In genomic region chr5:124453339-124454081, GRCm38 (mm10) we compare ENCODE assay signal across 8 mouse cellular contexts. TPM values are rescaled to one million over a fixed set of nuclear protein-coding genes. Genes with fewer than 3 reads are reported as not detected.
DNase-seq lines count a peak whose midpoint lies in the region; ATAC-seq and TF ChIP-seq lines count a peak whose summit lies in the region.

No protein-coding gene starts in this region.

- no peaks in the 10 kb centered on the region for H3K9me3 ChIP-seq in neural tube, embryonic 14.5 days (ENCODE audit: control insufficient read depth, low read length)
- H3K9me3 ChIP-seq in forebrain, embryonic 15.5 days, result no peaks in the 10 kb centered on the region
- H3K9me3 ChIP-seq in stomach, embryonic 16.5 days (replicated peaks; ENCODE audit: control insufficient read depth, low read length), result no peaks in the 10 kb centered on the region

- H3K9ac ChIP-seq in neural tube, embryonic 14.5 days (replicated peaks; ENCODE audit: low read depth, low read length), result 0 out of 2 replicates have a peak overlapping the region, but pooled peaks have one; percentile 21
- no peak overlapping the region for H3K9ac ChIP-seq in forebrain, embryonic 15.5 days (replicated peaks)
- H3K9ac ChIP-seq in stomach, embryonic 16.5 days (ENCODE audit: low read length), result peak overlapping the region; percentile 47

- no peak for DNase-seq in neural tube, embryonic 10.5 days (ENCODE audit: extremely low spot score, low spot score)
- peak; percentile 82 to 85 for DNase-seq in layer of hippocampus, adult 2 months (ENCODE audit: low spot score in 2 of 2)
- DNase-seq in yolk sac, embryonic 10.5 days (ENCODE audit: low spot score), result no peak
- DNase-seq in adrenal gland, postnatal 14 days, result no peak
- DNase-seq in thymus, postnatal 36 days, result no peak

- H3K4me3 ChIP-seq in neural tube, embryonic 14.5 days (ENCODE audit: low read depth, low read length), result no peak overlapping the region
- H3K4me3 ChIP-seq in forebrain, embryonic 15.5 days, result no peak overlapping the region
- peak overlapping the region; percentile 27 for H3K4me3 ChIP-seq in layer of hippocampus, adult 2 months
- no peak overlapping the region for H3K4me3 ChIP-seq in stomach, embryonic 16.5 days (replicated peaks; ENCODE audit: low read length)

- no peak overlapping the region for H3K27ac ChIP-seq in neural tube, embryonic 14.5 days (ENCODE audit: low read depth, low read length)
- peak overlapping the region; percentile 81 for H3K27ac ChIP-seq in forebrain, embryonic 15.5 days (replicated peaks)
- H3K27ac ChIP-seq in layer of hippocampus, adult 2 months, result peak overlapping the region; percentile 97
- H3K27ac ChIP-seq in stomach, embryonic 16.5 days (ENCODE audit: low read length), result peak overlapping the region; percentile 43

- no peaks in the 10 kb centered on the region for H3K27me3 ChIP-seq in neural tube, embryonic 14.5 days (ENCODE audit: control insufficient read depth, insufficient read depth, low read length)
- no peaks in the 10 kb centered on the region for H3K27me3 ChIP-seq in forebrain, embryonic 15.5 days
- H3K27me3 ChIP-seq in stomach, embryonic 16.5 days (ENCODE audit: control insufficient read depth, insufficient read depth, low read length), result no peaks in the 10 kb centered on the region

- no peaks in the 10 kb centered on the region for H3K4me1 ChIP-seq in neural tube, embryonic 14.5 days (ENCODE audit: control insufficient read depth, insufficient read depth, low read length)
- peaks cover 13% of the 10 kb centered on the region; the same call in 1 of the 2 replicates for H3K4me1 ChIP-seq in forebrain, embryonic 15.5 days
- H3K4me1 ChIP-seq in stomach, embryonic 16.5 days (ENCODE audit: control insufficient read depth, insufficient read depth, low read length), result peaks cover 21% of the 10 kb centered on the region

- WGBS in neural tube, embryonic 14.5 days, result 92% methylated on average over 13 of the region's 13 CpGs
- 75% methylated on average over 13 of the region's 13 CpGs for WGBS in forebrain, embryonic 15.5 days
- WGBS in stomach, embryonic 16.5 days, result 79% methylated on average over 13 of the region's 13 CpGs

- no peak overlapping the region for H3K4me2 ChIP-seq in neural tube, embryonic 14.5 days (ENCODE audit: low read depth, low read length)
- H3K4me2 ChIP-seq in forebrain, embryonic 15.5 days (replicated peaks), result no peak overlapping the region
- no peak overlapping the region for H3K4me2 ChIP-seq in stomach, embryonic 16.5 days (ENCODE audit: low read depth, low read length)

- peaks cover 82% of the 10 kb centered on the region for H3K36me3 ChIP-seq in neural tube, embryonic 14.5 days (ENCODE audit: control insufficient read depth, insufficient read depth, low read length)
- H3K36me3 ChIP-seq in forebrain, embryonic 15.5 days, result peaks cover 89% of the 10 kb centered on the region
- peaks cover 36% of the 10 kb centered on the region for H3K36me3 ChIP-seq in stomach, embryonic 16.5 days (ENCODE audit: control insufficient read depth, insufficient read depth, low read length)

- no peak for TF ChIP-seq CTCF in layer of hippocampus, adult 2 months (conservative IDR thresholded peaks at IDR 0.05)

- no peak for ATAC-seq in neural tube, embryonic 14.5 days (ENCODE audit: low read depth)
- ATAC-seq in forebrain, embryonic 15.5 days (replicated peaks), result no peak; the same call in 1 of the 2 replicates
- ATAC-seq in stomach, embryonic 16.5 days (ENCODE audit: insufficient read depth, low FRiP score), result no peak

RNA-seq across cellular contexts. Expression of gene Kmt5a, which starts 13.8 kb away (rescaled TPM):
- polyA plus RNA-seq in neural tube, embryonic 14.5 days (2014; fragmentation: Nextera tagmentation; extraction: Ambion mirVana), result 15.9 and 21.5 TPM in 2 replicates
- polyA plus RNA-seq in forebrain, embryonic 15.5 days (2015; fragmentation: Nextera tagmentation; extraction: Ambion mirVana), result 36.3 and 56.7 TPM in 2 replicates
- total RNA-seq in layer of hippocampus, adult 2 months (2021), result 10 to 100 TPM; 55.8 to 70.3 TPM
- 50.4 and 51.7 TPM in 2 replicates for polyA plus RNA-seq in stomach, embryonic 16.5 days (2015; fragmentation: Nextera tagmentation; extraction: Ambion mirVana)
- total RNA-seq in adrenal gland, postnatal 14 days (2021), result 146 and 162 TPM in 2 replicates

RNA-seq across cellular contexts. Expression of gene Rilpl2, which starts 24.7 kb away (rescaled TPM):
- polyA plus RNA-seq in neural tube, embryonic 14.5 days (2014; fragmentation: Nextera tagmentation; extraction: Ambion mirVana), result 22.9 and 28.7 TPM in 2 replicates
- 26.3 and 27.8 TPM in 2 replicates for polyA plus RNA-seq in forebrain, embryonic 15.5 days (2015; fragmentation: Nextera tagmentation; extraction: Ambion mirVana)
- 10 to 100 TPM; 19.3 TPM for total RNA-seq in layer of hippocampus, adult 2 months (2021)
- polyA plus RNA-seq in stomach, embryonic 16.5 days (2015; fragmentation: Nextera tagmentation; extraction: Ambion mirVana), result 27.4 and 32.0 TPM in 2 replicates
- total RNA-seq in adrenal gland, postnatal 14 days (2021), result 21.2 and 23.9 TPM in 2 replicates

RNA-seq across cellular contexts. Expression of gene Sbno1, which starts 27.7 kb away (rescaled TPM):
- polyA plus RNA-seq in neural tube, embryonic 14.5 days (2014; fragmentation: Nextera tagmentation; extraction: Ambion mirVana), result 101 and 102 TPM in 2 replicates
- polyA plus RNA-seq in forebrain, embryonic 15.5 days (2015; fragmentation: Nextera tagmentation; extraction: Ambion mirVana), result 101 and 111 TPM in 2 replicates
- total RNA-seq in layer of hippocampus, adult 2 months (2021), result 100 to 1,000 TPM; 157 to 166 TPM
- polyA plus RNA-seq in stomach, embryonic 16.5 days (2015; fragmentation: Nextera tagmentation; extraction: Ambion mirVana), result 70.4 and 76.1 TPM in 2 replicates
- 90.7 and 103 TPM in 2 replicates for total RNA-seq in adrenal gland, postnatal 14 days (2021)

RNA-seq across cellular contexts. Expression of gene Snrnp35, which starts 29.4 kb away (rescaled TPM):
- 8.9 and 12.0 TPM in 2 replicates for polyA plus RNA-seq in neural tube, embryonic 14.5 days (2014; fragmentation: Nextera tagmentation; extraction: Ambion mirVana)
- polyA plus RNA-seq in forebrain, embryonic 15.5 days (2015; fragmentation: Nextera tagmentation; extraction: Ambion mirVana), result 24.9 and 26.0 TPM in 2 replicates
- total RNA-seq in layer of hippocampus, adult 2 months (2021), result 10 to 100 TPM; 25.7 to 25.9 TPM
- 22.0 and 24.3 TPM in 2 replicates for polyA plus RNA-seq in stomach, embryonic 16.5 days (2015; fragmentation: Nextera tagmentation; extraction: Ambion mirVana)
- 13.4 and 18.4 TPM in 2 replicates for total RNA-seq in adrenal gland, postnatal 14 days (2021)

Comparison
In these comparisons a context has a peak if more than half of its experiments do, and no peak if none do; other contexts are left out.
1. DNase-seq: peak in layer of hippocampus, adult 2 months (2 of 2); none in neural tube, embryonic 10.5 days (single experiment), yolk sac, embryonic 10.5 days (single experiment), adrenal gland, postnatal 14 days (single experiment) and thymus, postnatal 36 days (0 of 2).